Mouse (Mus musculus) v-Abl transformed pro-B cells (cell line): Measurements from ENCODE around the gene St5.

Experiments used
- in situ Hi-C, 2 experiments: fragments of 400-800 bp; cut with MboI; formaldehyde crosslinking; loops; one replicate each; pipeline ENCODE4 v1.15.1; 2025; ENCODE audit not compliant: unreplicated experiment in 2 of 2

Gene St5

DNA sequence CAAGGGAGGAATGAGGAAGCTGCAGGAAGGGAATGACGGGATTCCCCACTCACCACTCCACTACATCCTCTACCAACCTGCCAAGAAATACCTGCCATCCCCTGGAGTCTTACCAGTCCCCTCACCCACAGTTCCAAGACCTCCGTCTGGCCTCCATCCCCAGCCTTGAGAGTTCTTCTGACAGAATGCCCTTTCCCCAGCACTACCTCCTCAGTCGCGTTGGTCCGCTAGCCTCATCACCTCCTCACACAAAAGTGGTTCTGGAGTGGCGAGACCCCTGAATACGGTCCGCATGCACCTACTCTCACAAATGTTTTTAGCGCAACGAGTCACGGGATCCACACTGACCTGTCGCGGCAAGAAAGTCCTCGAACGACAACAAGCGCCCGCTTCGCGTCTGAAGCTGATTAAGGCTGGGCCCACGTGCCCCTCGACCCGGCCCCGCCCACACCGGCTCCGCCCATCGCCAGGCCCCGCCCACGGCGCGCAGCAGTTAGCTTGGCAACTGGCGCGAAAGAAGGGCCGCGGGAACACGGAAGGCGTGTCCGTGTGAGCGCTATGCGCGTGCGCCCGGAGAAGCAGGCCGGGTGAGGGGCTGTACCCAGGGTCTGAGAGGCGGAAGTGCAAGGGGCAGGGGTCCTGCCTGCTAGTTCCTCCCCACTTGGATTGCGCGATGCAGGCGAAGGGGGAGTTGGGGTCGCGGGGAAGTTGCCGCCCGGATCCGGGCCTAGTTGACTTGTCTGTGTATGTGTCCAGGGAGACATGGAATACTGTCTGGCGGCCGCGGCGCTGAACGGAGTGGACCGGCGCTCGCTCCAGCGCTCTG, at the start of gene St5, which contains the start of gene Akip1:
Gene St5 (minus strand): TSS at position 416 of the 826 bp plus-strand sequence.
Gene Akip1 (plus strand): TSS at position 501 of the 826 bp plus-strand sequence.
- in situ Hi-C loops: loop anchor here (10.0 to 25.0 kb wide), 5 partner anchors 381 to 1084 kb away; partner anchors contain the start of gene Adm (in 1 of the 2)

- in situ Hi-C loops: no loop called here
Observed at GRCm38 (mm10) chr7:109752008-109752925, 48.9 kb upstream of the St5 start, which contains the start of gene Tmem9b. Tmem9b (minus strand) TSS chr7:109752875.

DNA sequence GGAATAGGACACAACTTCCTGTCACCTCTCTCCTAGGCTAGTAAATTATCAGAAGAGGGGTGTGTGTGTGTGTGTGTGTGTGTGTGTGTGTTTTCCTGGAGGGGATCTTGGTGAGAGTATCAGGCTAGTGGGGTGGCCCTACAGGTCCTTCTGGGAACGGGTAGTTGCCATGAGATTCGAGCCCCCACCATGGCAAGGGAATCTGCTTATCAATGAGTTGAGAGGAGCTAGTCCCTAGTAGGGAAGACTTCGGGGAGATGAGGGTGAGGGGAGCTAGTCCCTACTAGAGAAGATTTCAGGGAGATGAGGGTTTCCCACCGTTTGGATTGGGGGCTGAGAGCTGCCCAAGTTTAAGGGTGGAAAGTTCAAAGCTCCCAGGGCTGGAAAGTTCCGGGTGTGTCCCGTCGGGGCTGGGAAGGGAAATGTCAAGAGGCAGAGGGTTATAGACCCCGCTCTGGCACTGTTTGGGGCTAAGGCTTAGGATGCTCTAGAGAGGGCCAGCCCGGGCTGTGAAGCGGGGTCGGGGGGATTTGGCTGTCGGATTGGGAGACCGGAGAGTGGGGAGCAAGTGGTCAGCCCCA, 48.1 kb upstream of the St5 start:
- in situ Hi-C loops: no loop called here

DNA sequence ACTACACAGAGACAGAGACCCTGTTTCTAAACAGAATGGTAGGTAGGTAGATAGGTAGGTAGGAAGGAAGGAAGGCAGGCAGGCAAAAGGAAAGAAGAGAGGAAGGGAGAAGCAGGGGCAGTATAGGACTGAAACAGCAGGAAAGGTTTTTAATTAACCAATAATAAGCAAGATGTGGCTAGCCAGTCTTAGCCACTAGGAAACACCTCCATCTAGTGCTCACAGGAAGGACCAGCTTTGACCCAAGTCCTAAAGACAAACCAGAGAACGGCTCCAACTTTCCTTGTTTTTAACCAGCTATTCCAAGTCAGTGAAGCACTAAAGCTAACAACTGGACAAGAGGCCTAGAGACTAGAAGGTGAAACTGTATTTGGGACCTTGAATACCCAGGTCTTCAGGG, 44.3 kb upstream of the St5 start:
- in situ Hi-C loops: loop anchor here in 1 of 2 experiments (25.0 kb wide), 1 partner anchor 810 kb away; the partner anchor contains the start of genes Eif3f and Nlrp10

GRCm38 (mm10) chr7:109741703-109742102, 38.3 kb upstream of the St5 start:
- in situ Hi-C loops: loop anchor here in 1 of 2 experiments (25.0 kb wide), 1 partner anchor 804 kb away; the partner anchor contains the start of genes Eif3f and Nlrp10

DNA sequence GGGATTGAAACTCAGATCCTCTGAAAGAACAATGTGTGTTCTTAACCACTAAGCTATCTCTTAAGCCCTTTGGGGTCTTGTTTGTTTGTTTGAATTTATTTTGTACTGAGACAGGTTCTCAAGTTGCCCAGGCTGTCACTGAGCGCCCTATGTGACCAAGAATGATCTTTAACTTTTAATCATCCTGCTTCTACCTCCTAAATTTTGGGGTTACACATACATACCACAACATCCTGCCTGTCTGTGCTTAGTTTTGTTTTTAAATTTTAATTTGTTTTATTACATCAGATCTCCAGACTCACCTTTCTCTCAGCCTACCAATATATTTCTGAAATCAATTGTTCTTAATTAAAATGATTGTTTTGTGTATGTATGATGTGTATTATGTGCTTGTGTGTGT, 37.7 kb upstream of the St5 start:
- in situ Hi-C loops: loop anchor here in 1 of 2 experiments (25.0 kb wide), 1 partner anchor 804 kb away; the partner anchor contains the start of genes Eif3f and Nlrp10

- in situ Hi-C loops: loop anchor here in 1 of 2 experiments (25.0 kb wide), 1 partner anchor 803 kb away; the partner anchor contains the start of genes Eif3f and Nlrp10
Observed at GRCm38 (mm10) chr7:109739822-109740370, 36.5 kb upstream of the St5 start.

DNA sequence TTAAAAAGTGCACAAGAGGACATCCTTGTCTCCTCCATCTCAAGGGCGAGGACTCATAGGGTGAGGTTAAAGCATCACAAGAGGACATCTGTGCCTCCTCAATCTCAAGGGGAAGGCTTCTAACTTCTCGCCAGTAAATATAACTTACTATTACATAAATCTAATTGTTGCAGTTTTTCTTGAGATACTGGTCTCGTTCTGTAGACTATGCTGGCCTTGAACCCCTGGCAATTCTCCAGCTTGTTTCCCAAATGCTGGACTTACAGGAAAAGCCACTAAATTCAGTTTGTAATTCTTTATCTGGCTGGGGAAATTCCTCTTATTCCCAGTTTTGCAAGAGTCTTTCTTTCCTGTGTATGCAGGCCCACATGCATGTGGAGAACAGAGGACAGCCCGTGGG, 31.4 kb upstream of the St5 start:
- in situ Hi-C loops: loop anchor here in 1 of 2 experiments (25.0 kb wide), 1 partner anchor 798 kb away; the partner anchor contains the start of genes Eif3f and Nlrp10

DNA sequence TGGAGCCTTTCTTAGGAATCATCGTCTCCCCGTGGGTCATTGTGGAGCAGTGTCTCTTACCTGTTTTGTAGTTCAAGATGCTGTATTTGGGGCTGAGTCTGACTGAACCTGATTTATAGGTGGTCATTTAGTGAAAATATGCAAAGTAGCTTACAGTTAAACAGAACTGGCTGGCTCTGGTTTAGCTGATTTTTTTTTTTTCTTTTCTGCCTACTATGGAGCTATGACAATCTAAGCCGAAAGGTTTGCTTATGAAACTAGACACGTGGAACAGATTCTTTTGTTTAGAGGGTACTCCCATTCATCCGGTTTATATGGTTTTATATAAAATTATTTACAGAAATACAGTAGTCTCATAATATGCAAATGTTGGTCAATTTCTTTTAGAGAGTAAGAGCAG, 28.2 kb upstream of the St5 start, which contains the start of gene Ascl3:
Gene Ascl3 (minus strand): TSS at position 101 of the 400 bp plus-strand sequence.
- in situ Hi-C loops: loop anchor here in 1 of 2 experiments (25.0 kb wide), 1 partner anchor 794 kb away; the partner anchor contains the start of genes Eif3f and Nlrp10

DNA sequence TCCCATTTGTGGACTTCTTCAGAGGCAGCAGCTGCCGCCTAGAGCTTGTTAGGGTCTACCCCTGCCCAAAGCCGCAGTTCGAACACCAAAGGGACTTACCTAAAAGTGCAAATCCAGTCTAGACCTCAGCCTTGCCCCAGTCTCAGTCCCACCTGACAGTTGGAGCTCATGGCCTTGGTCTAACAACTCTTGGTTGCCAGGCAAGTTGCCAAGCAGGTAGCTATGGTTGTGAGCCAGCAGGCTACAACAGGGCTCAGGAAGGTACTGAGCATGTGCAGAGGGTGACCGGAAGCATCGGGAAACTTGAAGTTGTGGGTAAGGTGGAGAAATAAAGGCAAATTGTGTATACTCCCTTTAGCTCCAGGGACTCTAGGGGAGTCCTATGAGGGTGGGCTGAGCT, 20.3 kb upstream of the St5 start, which contains the start of gene BC051019:
Gene BC051019 (minus strand): TSS at position 154 of the 400 bp plus-strand sequence.
- in situ Hi-C loops: loop anchor here (25.0 kb wide), 3 partner anchors 539 to 1064 kb away; no protein-coding TSS in a partner anchor

DNA sequence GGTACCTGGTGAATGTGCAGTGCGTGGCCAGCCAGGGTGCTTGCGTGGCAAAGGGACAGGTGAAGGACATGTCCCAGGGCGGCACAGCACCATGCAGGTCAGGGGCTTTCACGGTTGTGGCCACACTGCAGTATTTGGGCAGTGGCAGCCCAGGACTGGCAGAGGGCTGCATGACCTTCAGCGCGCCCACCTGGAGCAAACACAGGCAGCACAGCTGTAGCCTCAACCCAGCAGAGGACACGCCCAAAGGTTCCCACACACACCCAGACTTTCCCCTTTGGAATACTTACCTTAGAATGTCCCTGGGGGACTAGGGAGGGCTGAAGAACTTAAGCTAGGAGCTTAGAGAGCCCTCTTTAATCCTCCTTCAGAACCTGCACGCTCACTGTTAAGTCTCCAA, 19.7 kb upstream of the St5 start:
- in situ Hi-C loops: loop anchor here (25.0 kb wide), 3 partner anchors 539 to 1064 kb away; no protein-coding TSS in a partner anchor

- in situ Hi-C loops: loop anchor here (25.0 kb wide), 3 partner anchors 540 to 1065 kb away; no protein-coding TSS in a partner anchor
Observed at GRCm38 (mm10) chr7:109722618-109723017, 19.2 kb upstream of the St5 start.

GRCm38 (mm10) chr7:109719286-109719685, 15.9 kb upstream of the St5 start:
- in situ Hi-C loops: loop anchor here (25.0 kb wide), 3 partner anchors 543 to 1068 kb away; no protein-coding TSS in a partner anchor

GRCm38 (mm10) chr7:109713434-109713982, 10.1 kb upstream of the St5 start:
- in situ Hi-C loops: loop anchor here (5.0 to 25.0 kb wide), 4 partner anchors 174 to 1074 kb away; no protein-coding TSS in a partner anchor

GRCm38 (mm10) chr7:109712198-109712597, 8.8 kb upstream of the St5 start:
- in situ Hi-C loops: loop anchor here (5.0 to 25.0 kb wide), 4 partner anchors 175 to 1075 kb away; no protein-coding TSS in a partner anchor

DNA sequence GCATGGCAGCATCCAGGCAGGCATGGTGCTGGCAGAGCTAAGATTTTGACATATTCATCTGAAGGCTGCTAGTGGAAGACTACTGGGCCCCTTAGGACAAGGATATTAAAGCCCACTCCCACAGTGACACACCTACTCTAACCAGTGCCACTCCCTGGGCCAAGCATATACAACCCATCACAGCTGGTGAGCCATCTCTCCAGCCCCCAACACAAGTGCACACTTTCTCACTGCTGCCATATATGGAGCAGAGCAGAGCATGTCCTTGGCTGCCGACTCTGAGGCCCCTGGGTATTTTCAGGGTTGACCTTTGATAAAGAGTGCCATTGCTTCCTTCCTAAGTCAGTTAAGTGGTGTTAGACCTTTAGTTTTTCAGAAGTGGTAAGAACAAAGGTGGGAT, 6.7 kb upstream of the St5 start:
- in situ Hi-C loops: loop anchor here (5.0 to 25.0 kb wide), 4 partner anchors 177 to 1077 kb away; no protein-coding TSS in a partner anchor

GRCm38 (mm10) chr7:109708961-109709382, 5.6 kb upstream of the St5 start:
- in situ Hi-C loops: loop anchor here (5.0 to 25.0 kb wide), 9 partner anchors 98 to 1078 kb away; partner anchors contain the start of gene Adm (in 2 of the 2)

DNA sequence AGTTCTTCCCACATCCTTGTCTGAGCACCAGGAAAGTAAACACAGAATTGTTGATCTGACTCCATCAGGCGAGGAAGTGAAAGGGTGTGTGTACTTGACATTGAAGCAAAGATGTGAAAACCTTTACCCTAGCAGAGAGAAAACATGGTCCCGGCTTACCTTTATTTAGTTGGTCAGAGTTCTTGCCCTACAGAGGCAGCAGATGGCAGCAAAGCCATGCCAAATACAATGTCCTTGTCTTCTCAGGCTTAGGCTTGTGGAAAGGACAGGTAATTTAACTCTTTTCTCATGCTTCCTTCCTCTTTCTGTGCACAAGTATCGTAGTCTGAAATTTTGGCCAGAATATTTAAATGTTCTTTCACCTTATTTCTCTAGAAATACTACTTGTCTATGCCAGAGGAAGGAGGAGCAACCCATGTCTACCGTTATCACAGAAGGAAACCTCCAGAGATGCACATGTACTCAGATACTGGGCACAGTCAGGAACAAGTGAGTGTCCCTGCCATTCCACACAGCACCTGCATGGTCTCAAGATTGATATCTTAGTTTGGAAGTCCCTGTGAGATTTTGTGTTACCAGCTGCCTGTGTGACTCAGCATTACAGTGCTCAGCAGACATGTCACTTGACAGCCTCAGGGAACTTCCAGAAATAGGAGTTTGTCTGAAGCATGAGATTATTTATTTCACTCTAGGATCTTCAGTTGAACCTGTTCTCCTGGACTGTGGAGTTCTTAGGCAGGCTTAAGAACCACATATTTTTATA, 3.8 kb upstream of the St5 start:
- in situ Hi-C loops: loop anchor here (5.0 to 25.0 kb wide), 9 partner anchors 100 to 1080 kb away; partner anchors contain the start of gene Adm (in 2 of the 2)
